Mouse (Mus musculus) hindlimb bud, embryonic 11.5 days (tissue): ENCODE results near the gene Tbrg4.
"Not testable (repeated sequence)": the region's sequence is repeated elsewhere in the genome, so short reads cannot be mapped to it uniquely, and the experiment has no call there.

Experiments
- DNase-seq: peaks from one replicate; pipeline ENCODE4 v3.0.0-alpha.2; 2012; ENCODE audit warnings: low read depth, low spot score; ENCODE audit errors: extremely low spot score

The Tbrg4 gene

GRCm38 (mm10) chr11:6625478-6626387 is at the start of gene Tbrg4:
Gene Tbrg4, minus strand, starts transcription at chr11:6626067.
- peak; percentile 85 for DNase-seq

- DNase-seq: no peak
Observed at GRCm38 (mm10) chr11:6675402-6675801, 49.5 kb upstream of the Tbrg4 start.

GRCm38 (mm10) chr11:6674701-6675100 is 48.8 kb upstream of the Tbrg4 start:
- no peak for DNase-seq

GRCm38 (mm10) chr11:6670826-6671225 is 45.0 kb upstream of the Tbrg4 start:
- no peak for DNase-seq

- DNase-seq: no peak
Observed at GRCm38 (mm10) chr11:6670044-6670443, 44.2 kb upstream of the Tbrg4 start.

- DNase-seq: no peak
Observed at GRCm38 (mm10) chr11:6669041-6669440, 43.2 kb upstream of the Tbrg4 start.

- DNase-seq: no peak
Observed at GRCm38 (mm10) chr11:6666634-6667033, 40.8 kb upstream of the Tbrg4 start.

- no peak for DNase-seq
Observed at GRCm38 (mm10) chr11:6661206-6661605, 35.3 kb upstream of the Tbrg4 start.

- DNase-seq: no peak
Observed at GRCm38 (mm10) chr11:6658271-6658670, 32.4 kb upstream of the Tbrg4 start, which contains the start of gene Ramp3. Gene Ramp3, plus strand, starts transcription at chr11:6658521.

- DNase-seq: peak; percentile 72
Observed at GRCm38 (mm10) chr11:6654903-6655302, 29.0 kb upstream of the Tbrg4 start.

GRCm38 (mm10) chr11:6652978-6653377 is 27.1 kb upstream of the Tbrg4 start:
- not testable (repeated sequence) for DNase-seq

GRCm38 (mm10) chr11:6650519-6650918 is 24.7 kb upstream of the Tbrg4 start:
- DNase-seq: no peak

- DNase-seq: no peak
Observed at GRCm38 (mm10) chr11:6647831-6648724, 22.2 kb upstream of the Tbrg4 start.

- no peak for DNase-seq
Observed at GRCm38 (mm10) chr11:6644566-6644965, 18.7 kb upstream of the Tbrg4 start.

- no peak for DNase-seq
Observed at GRCm38 (mm10) chr11:6639072-6639471, 13.2 kb upstream of the Tbrg4 start.

GRCm38 (mm10) chr11:6638537-6638936 is 12.7 kb upstream of the Tbrg4 start, which contains the start of gene Wap:
Gene Wap, minus strand, starts transcription at chr11:6638637.
- no peak for DNase-seq

GRCm38 (mm10) chr11:6636150-6636549 is 10.3 kb upstream of the Tbrg4 start:
- DNase-seq: no peak

GRCm38 (mm10) chr11:6629655-6630054 is 3.8 kb upstream of the Tbrg4 start:
- DNase-seq: no peak

GRCm38 (mm10) chr11:6628568-6628967 is 2.7 kb upstream of the Tbrg4 start:
- no peak for DNase-seq

GRCm38 (mm10) chr11:6627731-6628130 is 1.9 kb upstream of the Tbrg4 start:
- no peak for DNase-seq

GRCm38 (mm10) chr11:6626388-6626772 is 513 bp upstream of the Tbrg4 start:
- no peak for DNase-seq
